Mouse (Mus musculus): ENCODE measurements around the gene Yif1b. TPM values are rescaled to one million over a fixed set of nuclear protein-coding genes. Genes with fewer than 3 reads are reported as not detected.

The Yif1b gene
- total and polyA plus RNA-seq, 3 experiments = 94.8 to 143 TPM; not detected in 1

- no peak overlapping the region for H3K27ac ChIP-seq (ENCODE audit: control insufficient read depth, low read depth, low read length)
- TF ChIP-seq GATA1 (IDR thresholded peaks at IDR 0.05; ENCODE audit: low read depth, low read length) (no peak), EP300 (IDR thresholded peaks at IDR 0.05; ENCODE audit: low read depth in 1 of 2, low read length in 2 of 2) (no peak), RAD21 (IDR thresholded peaks at IDR 0.05; ENCODE audit: low read depth, low read length) (peak; percentile 33), MEF2A (IDR thresholded peaks at IDR 0.05; ENCODE audit: extremely low read depth, insufficient replicate concordance, low read depth, low read length, poor library complexity, severe bottlenecking) (no peak), ZC3H11A (IDR thresholded peaks at IDR 0.05; ENCODE audit: low read depth, low read length) (0 out of 2 replicates have a peak, but pooled peaks have one; percentile 6), JUND (IDR thresholded peaks at IDR 0.05; ENCODE audit: low read depth, low read length) (no peak), MAFK (IDR thresholded peaks at IDR 0.05; ENCODE audit: borderline replicate concordance, low read depth, low read length) (no peak), CTCF (IDR thresholded peaks at IDR 0.05 in 2 of 3, conservative IDR thresholded peaks at IDR 0.05 in 1 of 3; ENCODE audit: control insufficient read depth in 1 of 3, insufficient read depth in 1 of 3, low read depth in 2 of 3, low read length in 3 of 3, poor library complexity in 1 of 3, severe bottlenecking in 1 of 3) (peak; percentile 50 to 68 (median 62)), TAL1 (IDR thresholded peaks at IDR 0.05; ENCODE audit: low read length) (no peak), NRF1 (IDR thresholded peaks at IDR 0.05; ENCODE audit: insufficient read depth, low read depth, low read length, poor library complexity, severe bottlenecking) (no peak), E2F4 (IDR thresholded peaks at IDR 0.05; ENCODE audit: borderline replicate concordance, low read depth, low read length) (no peak), ETS1 (IDR thresholded peaks at IDR 0.05; ENCODE audit: low read depth, low read length) (no peak), ZKSCAN1 (IDR thresholded peaks at IDR 0.05; ENCODE audit: low read depth, low read length) (no peak), MYC (IDR thresholded peaks at IDR 0.05; ENCODE audit: low read depth, low read length) (no peak), USF2 (IDR thresholded peaks at IDR 0.05; ENCODE audit: borderline replicate concordance in 1 of 2, insufficient read depth in 1 of 2, low read depth in 1 of 2, low read length in 2 of 2) (no peak), TBP (IDR thresholded peaks at IDR 0.05; ENCODE audit: low read depth, low read length) (no peak)
- no peaks in the 10 kb centered on the region for H3K9me3 ChIP-seq (replicated peaks; ENCODE audit: insufficient read depth, low read length)
- peaks cover 3% of the 10 kb centered on the region; the same call in 1 of the 2 replicates for H3K79me2 ChIP-seq (ENCODE audit: control insufficient read depth, insufficient read depth, low read length, poor library complexity)
- H3K4me1 ChIP-seq (ENCODE audit: control insufficient read depth in 1 of 2, insufficient read depth in 2 of 2, low read length in 2 of 2) = peaks cover 7 to 24% of the 10 kb centered on the region in 2 experiments
- no peak overlapping the region for H3K9ac ChIP-seq (ENCODE audit: control insufficient read depth, low read depth, low read length, poor library complexity, severe bottlenecking)
- DNase-seq (ENCODE audit: low read depth, low spot score) = peak; percentile 53
- no peaks in the 10 kb centered on the region for H3K27me3 ChIP-seq (ENCODE audit: control insufficient read depth in 1 of 2, insufficient read depth in 2 of 2, low read length in 2 of 2)
- H3K4me3 ChIP-seq (ENCODE audit: control insufficient read depth in 1 of 2, insufficient read depth in 1 of 2, low read depth in 2 of 2, low read length in 2 of 2) = no peak overlapping the region
- H3K36me3 ChIP-seq (ENCODE audit: control insufficient read depth in 1 of 2, insufficient read depth in 2 of 2, low read length in 2 of 2) = peaks cover 0 to 10% of the 10 kb centered on the region in 2 experiments; a peak in 2 of 4 replicates
These were observed 3.5 kb upstream of the Yif1b start for GRCm38 (mm10) chr7:29234661-29235060.

- no peaks in the 10 kb centered on the region for H3K27me3 ChIP-seq (ENCODE audit: control insufficient read depth in 1 of 2, insufficient read depth in 2 of 2, low read length in 2 of 2)
- no peak for DNase-seq (ENCODE audit: low read depth, low spot score)
- no peak overlapping the region for H3K4me3 ChIP-seq (ENCODE audit: control insufficient read depth in 1 of 2, insufficient read depth in 1 of 2, low read depth in 2 of 2, low read length in 2 of 2)
- TF ChIP-seq RCOR1 (IDR thresholded peaks at IDR 0.05; ENCODE audit: low read depth, low read length) (no peak), GATA1 (IDR thresholded peaks at IDR 0.05; ENCODE audit: low read depth, low read length) (no peak), SMC3 (IDR thresholded peaks at IDR 0.05; ENCODE audit: low read depth, low read length) (no peak), POLR2A (IDR thresholded peaks at IDR 0.05; ENCODE audit: control insufficient read depth in 1 of 2, insufficient read depth in 1 of 2, low read depth in 1 of 2, low read length in 2 of 2, poor library complexity in 1 of 2) (no peak), BHLHE40 (IDR thresholded peaks at IDR 0.05; ENCODE audit: borderline replicate concordance, low read depth, low read length) (no peak), ELF1 (IDR thresholded peaks at IDR 0.05; ENCODE audit: low read depth, low read length) (no peak), MAX (IDR thresholded peaks at IDR 0.05; ENCODE audit: low read length) (no peak), GABPA (IDR thresholded peaks at IDR 0.05; ENCODE audit: low read depth, low read length) (no peak), RAD21 (IDR thresholded peaks at IDR 0.05; ENCODE audit: low read depth, low read length) (no peak), NELFE (IDR thresholded peaks at IDR 0.05; ENCODE audit: low read depth, low read length) (no peak), ETS1 (IDR thresholded peaks at IDR 0.05; ENCODE audit: low read depth, low read length) (no peak), EP300 (IDR thresholded peaks at IDR 0.05; ENCODE audit: low read depth in 1 of 2, low read length in 2 of 2) (no peak), JUND (IDR thresholded peaks at IDR 0.05; ENCODE audit: low read depth, low read length) (no peak), USF2 (IDR thresholded peaks at IDR 0.05; ENCODE audit: borderline replicate concordance in 1 of 2, insufficient read depth in 1 of 2, low read depth in 1 of 2, low read length in 2 of 2) (no peak), CTCF (IDR thresholded peaks at IDR 0.05 in 2 of 3, conservative IDR thresholded peaks at IDR 0.05 in 1 of 3; ENCODE audit: control insufficient read depth in 1 of 3, insufficient read depth in 1 of 3, low read depth in 2 of 3, low read length in 3 of 3, poor library complexity in 1 of 3, severe bottlenecking in 1 of 3) (no peak), POLR2AphosphoS2 (IDR thresholded peaks at IDR 0.05; ENCODE audit: low read length) (no peak), TBP (IDR thresholded peaks at IDR 0.05; ENCODE audit: low read depth, low read length) (no peak), SIN3A (IDR thresholded peaks at IDR 0.05; ENCODE audit: low read length) (no peak)
- no peak overlapping the region for H3K9ac ChIP-seq (ENCODE audit: control insufficient read depth, low read depth, low read length, poor library complexity, severe bottlenecking)
- H3K4me1 ChIP-seq (ENCODE audit: control insufficient read depth in 1 of 2, insufficient read depth in 2 of 2, low read length in 2 of 2) = peaks cover 7 to 18% of the 10 kb centered on the region in 2 experiments
- H3K79me2 ChIP-seq (ENCODE audit: control insufficient read depth, insufficient read depth, low read length, poor library complexity) = peaks cover 3% of the 10 kb centered on the region; the same call in 1 of the 2 replicates
- peaks cover 0 to 9% of the 10 kb centered on the region in 2 experiments; a peak in 2 of 4 replicates for H3K36me3 ChIP-seq (ENCODE audit: control insufficient read depth in 1 of 2, insufficient read depth in 2 of 2, low read length in 2 of 2)
- H3K27ac ChIP-seq (ENCODE audit: control insufficient read depth, low read depth, low read length) = no peak overlapping the region
- no peaks in the 10 kb centered on the region for H3K9me3 ChIP-seq (replicated peaks; ENCODE audit: insufficient read depth, low read length)
These were observed 1.5 kb upstream of the Yif1b start for GRCm38 (mm10) chr7:29236593-29236992.
